Mouse (Mus musculus): Measurements from ENCODE around the gene Yaf2. TPM values are rescaled to one million over a fixed set of nuclear protein-coding genes. Genes with fewer than 3 reads are reported as not detected.

The Yaf2 gene
- 77.8 and 86.8 TPM in 2 replicates for polyA plus RNA-seq (2012; rRNA removed)

GRCm38 (mm10) chr15:93336925-93337761 lies at the start of gene Yaf2:
Gene Yaf2, minus strand, starts transcription at chr15:93336935.

GRCm38 (mm10) chr15:93274679-93275583 lies 61.8 kb downstream of the Yaf2 start, which contains the start of gene Gxylt1:
Gene Gxylt1, minus strand, starts transcription at chr15:93275179.

Other genes with a start within 250 kb of the Yaf2 start
- gene Gxylt1, start 61.8 kb downstream of the Yaf2 start, polyA plus RNA-seq (2012; rRNA removed), result 7.1 and 7.6 TPM in 2 replicates
- 134 and 140 TPM in 2 replicates for gene Zcrb1, start 61.4 kb upstream of the Yaf2 start, polyA plus RNA-seq (2012; rRNA removed)
- 20.9 and 23.1 TPM in 2 replicates for gene Pphln1, start 61.4 kb upstream of the Yaf2 start, polyA plus RNA-seq (2012; rRNA removed)

All from central nervous system, embryonic 18 days (tissue).